Mouse (Mus musculus): ENCODE data around the gene Mcmbp.

The Mcmbp gene

DNA sequence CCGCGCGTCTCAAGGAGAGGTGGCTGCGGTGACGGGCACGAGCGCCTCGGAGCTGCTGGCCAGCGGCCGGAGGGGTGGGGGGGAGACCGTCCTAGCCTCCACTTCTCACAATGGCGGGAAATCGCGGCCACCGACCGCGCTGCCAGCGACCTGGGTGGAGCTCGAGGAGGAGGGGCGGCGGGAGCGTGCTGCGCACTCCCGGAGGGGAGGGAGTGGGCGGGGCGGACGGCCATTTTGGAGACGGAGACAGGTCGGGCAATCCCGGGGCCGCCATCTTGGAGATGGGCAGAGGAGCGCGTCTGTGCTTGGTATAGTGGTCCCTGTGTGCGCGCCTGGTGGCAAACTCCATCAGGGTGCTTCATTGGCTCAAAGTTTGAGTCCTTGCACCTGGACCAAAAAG, at the start of gene Mcmbp:
Mcmbp (minus strand) TSS at position 162 of the 400 bp plus-strand sequence.
- DNase-seq (ENCODE audit: low spot score in 2 of 2): peak; percentile 88 to 93

GRCm38 (mm10) chr7:128790045-128790444, 49.8 kb upstream of the Mcmbp start:
- DNase-seq (ENCODE audit: low spot score in 2 of 2): no peak

DNA sequence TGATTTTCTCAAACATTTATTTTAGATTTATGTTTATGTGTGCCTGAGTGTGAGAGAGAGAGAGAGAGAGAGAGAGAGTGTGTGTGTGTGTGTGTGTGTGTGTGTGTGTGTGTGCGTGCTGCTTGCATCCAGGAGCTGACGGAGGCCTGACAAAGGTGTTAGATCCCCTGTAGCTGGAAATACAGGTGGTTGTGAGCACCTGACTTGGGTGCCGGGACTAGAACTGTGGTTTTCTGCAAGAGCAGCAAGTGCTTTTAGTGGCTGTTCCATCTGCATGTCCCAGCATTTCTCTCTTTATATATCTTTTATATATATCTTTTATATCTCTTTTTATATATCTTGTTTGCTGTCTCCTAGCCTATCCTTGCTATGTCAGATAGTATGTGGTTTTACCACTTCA, 41.6 kb upstream of the Mcmbp start:
- DNase-seq (ENCODE audit: low spot score in 2 of 2): no peak

GRCm38 (mm10) chr7:128779305-128779704, 39.0 kb upstream of the Mcmbp start:
- DNase-seq (ENCODE audit: low spot score in 2 of 2): peak; percentile 16 to 45

DNA sequence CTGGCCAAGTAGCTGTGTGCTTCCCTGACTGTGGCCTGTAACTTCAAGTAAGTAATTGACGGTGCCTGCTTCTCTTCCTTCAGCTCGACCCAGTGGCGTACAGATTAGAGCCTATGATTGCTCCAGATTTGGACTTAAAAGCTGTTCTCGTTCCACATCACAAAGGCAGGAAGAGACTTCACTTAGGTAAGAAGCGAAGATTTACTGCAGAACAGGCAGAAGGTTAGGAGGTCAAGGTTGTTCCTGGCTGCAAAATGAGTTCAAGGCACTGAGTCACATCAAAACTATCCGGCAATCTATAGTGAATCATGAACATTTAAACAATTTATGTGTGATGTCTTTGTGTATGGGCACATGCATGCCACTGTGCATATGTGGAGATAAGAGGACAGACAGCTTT, 36.9 kb upstream of the Mcmbp start:
- no peak for DNase-seq (ENCODE audit: low spot score in 2 of 2)

DNA sequence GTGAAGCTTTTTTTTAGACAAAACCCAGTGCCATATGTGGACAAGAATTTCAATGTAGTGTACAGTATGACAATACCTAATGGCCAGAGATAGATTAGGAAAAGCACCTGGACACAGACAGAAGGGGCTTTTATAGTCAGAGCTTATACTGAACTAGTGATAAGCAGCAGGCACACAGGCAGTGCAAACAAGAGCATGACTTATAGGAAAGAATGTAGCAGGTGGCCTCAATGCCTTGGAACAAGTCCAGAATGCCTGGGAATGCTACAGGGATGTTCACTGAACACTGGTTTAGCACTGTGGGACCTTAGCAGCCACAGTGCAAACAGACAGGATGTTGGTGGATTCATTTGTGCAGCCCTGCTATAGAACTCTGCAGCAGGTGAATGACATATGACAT, 26.4 kb upstream of the Mcmbp start:
- DNase-seq (ENCODE audit: low spot score in 2 of 2): no peak

- no peak for DNase-seq (ENCODE audit: low spot score in 2 of 2)
Observed at GRCm38 (mm10) chr7:128758948-128759347, 18.7 kb upstream of the Mcmbp start.

DNA sequence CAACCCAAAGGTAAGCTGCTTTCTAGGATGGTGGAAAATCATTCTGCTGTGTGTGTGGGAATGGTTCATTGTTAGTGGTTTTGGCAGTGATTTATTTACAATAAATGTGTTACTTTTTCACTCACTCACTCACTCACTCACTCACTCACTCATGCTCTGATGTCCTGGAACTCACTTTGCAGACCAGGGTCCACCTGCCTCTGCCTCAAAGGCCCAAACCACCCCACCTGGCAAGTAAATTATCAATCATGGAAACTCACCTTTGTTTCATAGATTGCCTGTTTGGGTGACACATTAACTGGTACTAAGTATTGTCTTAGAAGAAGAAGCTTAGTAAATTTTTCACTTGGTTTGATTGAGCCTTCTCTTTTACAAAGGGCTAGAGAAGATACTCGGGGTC, 15.1 kb upstream of the Mcmbp start:
- no peak for DNase-seq (ENCODE audit: low spot score in 2 of 2)

GRCm38 (mm10) chr7:128752012-128752411, 11.7 kb upstream of the Mcmbp start:
- DNase-seq (ENCODE audit: low spot score in 2 of 2): no peak

DNA sequence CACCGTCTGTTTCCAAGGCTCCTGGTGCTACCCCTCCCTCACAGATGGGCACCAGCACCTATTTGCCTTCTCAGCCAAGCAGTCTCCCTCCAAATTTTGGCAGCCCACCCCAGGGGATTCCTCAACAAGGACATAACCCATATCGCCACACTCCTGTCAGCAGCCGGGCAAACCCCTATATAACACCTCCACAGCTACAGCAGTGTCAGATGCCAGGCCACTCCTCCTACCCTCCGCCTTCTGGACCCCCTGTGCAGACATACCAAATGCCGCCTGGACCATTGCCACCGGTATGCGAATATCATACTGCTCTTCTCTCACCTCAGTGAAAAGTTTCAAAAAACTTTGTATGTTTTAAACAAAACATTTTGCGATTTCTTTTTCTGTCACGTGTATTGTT, 10.0 kb upstream of the Mcmbp start:
- DNase-seq (ENCODE audit: low spot score in 2 of 2): no peak

- DNase-seq (ENCODE audit: low spot score in 2 of 2): no peak
Observed at GRCm38 (mm10) chr7:128748758-128749157, 8.5 kb upstream of the Mcmbp start.

- DNase-seq (ENCODE audit: low spot score in 2 of 2): no peak
Observed at GRCm38 (mm10) chr7:128746151-128746550, 5.9 kb upstream of the Mcmbp start.

- DNase-seq (ENCODE audit: low spot score in 2 of 2): peak; percentile 95 to 97
Observed at GRCm38 (mm10) chr7:128744684-128745485, 4.6 kb upstream of the Mcmbp start, which contains the start of gene Sec23ip. Gene Sec23ip, plus strand, starts transcription at chr7:128744943.

- no peak for DNase-seq (ENCODE audit: low spot score in 2 of 2)
Observed at GRCm38 (mm10) chr7:128743898-128744297, 3.6 kb upstream of the Mcmbp start.

DNA sequence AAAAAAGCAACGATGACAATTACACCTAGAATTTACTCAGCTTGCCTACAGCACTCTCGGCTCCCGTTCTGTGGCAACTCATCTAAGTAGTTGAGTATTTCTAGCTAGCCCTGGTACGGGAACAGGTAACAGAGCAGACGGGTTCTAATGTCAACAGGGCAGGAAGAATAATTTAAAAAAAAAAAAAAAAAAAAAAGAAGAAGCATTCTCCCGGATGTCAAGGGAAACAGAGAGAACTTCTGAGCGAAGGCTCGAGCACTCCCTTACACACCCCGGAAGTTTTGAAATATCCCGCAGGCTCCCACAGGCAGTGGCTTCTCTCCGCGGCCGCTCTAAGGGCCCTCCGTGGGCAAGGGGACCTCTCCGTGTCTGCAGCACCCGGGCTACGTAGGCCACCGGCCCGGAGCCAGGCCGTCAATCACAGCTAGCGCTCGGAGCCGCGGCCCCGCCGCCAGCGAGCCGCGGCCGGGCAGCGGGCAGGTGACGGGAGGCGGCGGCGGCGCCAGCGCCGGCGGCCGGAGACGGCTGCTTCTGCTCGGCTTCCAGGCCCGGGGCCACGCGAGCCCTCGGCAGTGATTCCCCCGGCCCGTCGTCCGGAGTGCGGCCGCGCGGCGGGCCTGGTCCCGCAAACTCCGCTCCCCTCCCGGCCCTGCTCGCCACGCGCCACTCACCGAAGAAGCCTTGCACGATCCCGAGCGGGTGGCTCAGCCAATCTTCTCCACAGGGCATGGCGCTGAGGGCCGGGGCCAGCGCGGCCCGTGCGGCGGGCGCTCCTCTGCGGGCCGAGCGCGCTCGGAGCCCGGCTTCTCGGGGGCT, 625 bp downstream of the Mcmbp start:
- no peak for DNase-seq (ENCODE audit: low spot score in 2 of 2)

DNA sequence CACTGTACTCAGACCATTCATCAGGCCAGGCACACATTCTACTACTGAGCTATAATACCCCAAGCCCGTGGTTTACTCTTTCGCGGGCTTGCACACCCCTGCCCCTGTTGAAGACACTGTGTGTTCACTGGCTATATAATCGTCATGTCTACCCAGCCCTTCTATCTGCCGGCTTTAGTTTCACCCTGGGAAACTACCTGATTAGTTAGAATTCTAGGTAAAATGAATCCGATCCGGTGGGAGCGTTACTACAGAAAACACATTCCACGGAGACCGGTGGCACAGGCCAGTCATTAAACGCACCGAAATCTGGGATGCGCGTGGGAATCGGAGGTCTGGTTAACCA, 1.2 kb downstream of the Mcmbp start:
- no peak for DNase-seq (ENCODE audit: low spot score in 2 of 2)

DNA sequence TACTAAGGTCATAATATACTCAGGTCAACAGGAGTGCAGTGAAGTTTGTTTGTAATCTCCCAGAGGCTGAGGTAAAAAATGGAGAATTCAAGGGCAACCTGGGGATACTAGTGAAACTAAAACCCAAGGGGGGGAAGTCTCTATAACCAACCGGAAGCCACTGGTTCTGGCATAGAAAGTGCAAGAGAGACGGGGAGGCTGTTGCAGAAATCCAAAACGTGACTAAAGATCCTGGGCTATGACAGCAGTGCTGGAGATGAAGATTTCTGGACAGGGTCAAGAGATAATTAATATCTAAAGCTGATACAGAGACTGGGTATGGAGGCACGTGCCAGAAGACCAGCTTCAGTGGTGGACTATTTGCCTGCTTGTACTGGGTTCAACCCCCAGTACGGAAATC, 2.3 kb downstream of the Mcmbp start:
- DNase-seq (ENCODE audit: low spot score in 2 of 2): no peak

GRCm38 (mm10) chr7:128731585-128731984, 8.7 kb downstream of the Mcmbp start:
- DNase-seq (ENCODE audit: low spot score in 2 of 2): no peak

- no peak for DNase-seq (ENCODE audit: low spot score in 2 of 2)
Observed at GRCm38 (mm10) chr7:128728738-128729137, 11.6 kb downstream of the Mcmbp start.

DNA sequence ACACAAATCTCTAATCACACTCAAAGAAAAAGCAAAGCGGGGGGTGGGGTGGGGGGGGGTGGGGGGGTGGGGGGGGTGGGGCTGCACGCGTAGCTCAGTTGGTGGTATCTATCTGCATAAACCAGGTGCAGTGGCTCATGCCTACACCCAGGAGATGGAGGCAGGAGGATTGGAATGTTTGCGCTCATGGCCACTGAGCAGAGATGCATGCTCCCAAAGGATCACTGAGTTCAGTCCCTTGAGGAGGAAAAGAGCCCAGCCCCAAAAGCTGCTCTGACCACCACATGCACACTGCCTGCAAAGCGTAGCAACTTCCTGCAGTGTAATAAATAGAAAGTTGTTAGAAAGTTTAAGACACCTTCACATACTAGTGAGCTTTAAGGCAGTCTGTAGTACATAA, 12.6 kb downstream of the Mcmbp start:
- no peak for DNase-seq (ENCODE audit: low spot score in 2 of 2)

GRCm38 (mm10) chr7:128726999-128727398, 13.3 kb downstream of the Mcmbp start:
- no peak for DNase-seq (ENCODE audit: low spot score in 2 of 2)

DNA sequence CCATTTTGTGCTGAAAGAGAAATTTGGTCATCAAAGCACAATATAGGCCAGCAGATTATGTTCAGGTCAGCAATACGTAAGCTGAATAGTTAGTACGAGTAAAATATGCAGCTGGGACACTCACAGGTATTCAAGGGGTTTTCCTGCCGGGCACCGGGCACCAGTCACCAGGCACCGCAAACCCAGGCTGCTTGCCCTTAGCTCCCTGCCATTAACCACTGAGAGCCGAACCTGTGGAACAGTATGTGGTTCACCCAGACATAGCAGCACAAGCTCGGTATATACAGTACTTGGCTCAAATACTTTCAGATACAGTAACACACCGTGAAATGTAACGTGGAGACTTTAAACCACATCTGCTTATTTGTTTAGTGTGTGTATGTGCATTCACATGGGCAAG, 15.1 kb downstream of the Mcmbp start:
- DNase-seq (ENCODE audit: low spot score in 2 of 2): no peak

DNA sequence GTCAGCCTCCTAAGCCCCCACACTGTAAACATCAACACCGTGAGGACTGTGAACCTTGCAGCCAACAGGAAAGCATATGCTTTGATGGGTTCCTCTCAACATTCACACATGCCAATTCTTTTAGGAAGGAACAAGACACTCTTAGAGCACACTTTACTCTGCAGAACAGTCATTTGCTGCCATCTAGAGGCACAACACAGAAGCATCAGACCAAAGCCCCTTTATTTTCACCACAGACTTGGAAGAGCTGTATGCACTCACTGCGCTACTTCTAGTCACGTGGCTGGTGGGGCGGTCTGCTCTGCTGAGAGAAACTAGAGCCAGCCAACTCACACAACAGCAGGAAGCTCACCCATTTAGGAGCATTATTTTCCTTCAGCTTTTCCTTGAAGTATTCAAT, 15.5 kb downstream of the Mcmbp start:
- DNase-seq (ENCODE audit: low spot score in 2 of 2): peak; percentile 28 to 49
